Mouse (Mus musculus) forebrain, embryonic 16.5 days (tissue): Measurements from ENCODE around the gene Mmp9. TPM values are rescaled to one million over a fixed set of nuclear protein-coding genes. Genes with fewer than 3 reads are reported as not detected.

Experiments used
- ATAC-seq: fragments of 200-750 bp; cut with Nextera tagmentation; 2 replicates; pipeline ENCODE4 v1.8.0; 2017; ENCODE audit warnings: mild to moderate bottlenecking, moderate library complexity
- H3K27ac ChIP-seq: fragments of 300-500 bp; sonication (generic); 2 replicates; pipeline ENCODE4 v1.5.1; 2014; ENCODE audit warnings: low read length, control low read depth
- H3K27me3 ChIP-seq: fragments of 300-500 bp; sonication (generic); replicated peaks from 2 replicates; pipeline ENCODE4 v1.6.1; 2014; ENCODE audit warnings: low read length; ENCODE audit not compliant: control insufficient read depth, insufficient read depth
- H3K36me3 ChIP-seq: fragments of 300-500 bp; sonication (generic); 2 replicates; pipeline ENCODE4 v1.6.1; 2014; ENCODE audit not compliant: control insufficient read depth, insufficient read depth
- H3K4me1 ChIP-seq: fragments of 300-500 bp; sonication (generic); replicated peaks from 2 replicates; pipeline ENCODE4 v1.6.1; 2014; ENCODE audit warnings: low read length; ENCODE audit not compliant: control insufficient read depth, insufficient read depth
- H3K4me2 ChIP-seq: fragments of 300-500 bp; sonication (generic); 2 replicates; pipeline ENCODE4 v1.6.1; 2014; ENCODE audit warnings: mild to moderate bottlenecking, low read length, control low read depth
- H3K4me3 ChIP-seq: fragments of 300-500 bp; sonication (generic); replicated peaks from 2 replicates; pipeline ENCODE4 v1.5.1; 2014; ENCODE audit warnings: mild to moderate bottlenecking, low read length, control low read depth
- H3K9ac ChIP-seq: fragments of 300-500 bp; sonication (generic); replicated peaks from 2 replicates; pipeline ENCODE4 v1.6.1; 2014; ENCODE audit warnings: low read depth, low read length, control low read depth
- H3K9me3 ChIP-seq: fragments of 300-500 bp; sonication (generic); 2 replicates; pipeline ENCODE4 v1.6.1; 2016; ENCODE audit warnings: low read length; ENCODE audit not compliant: control insufficient read depth
- WGBS: fragments of 180-500 bp; shearing (Covaris S2); extraction: QIAGEN DNeasy Blood & Tissue Kit; methylation state at CpG from one replicate; pipeline ENCODE4 v1.1.7; 2014; 5-methylcytosine and 5-hydroxymethylcytosine counted together
- polyA plus RNA-seq: library from polyadenylated mRNA; unstranded; fragments of >200 nt; fragmentation: Nextera tagmentation; extraction: Ambion mirVana; gene quantifications from 2 replicates; pipeline ENCODE4 v1.2.1, GENCODE M21; 2015

Mmp9 gene
- polyA plus RNA-seq, 1 experiment from 2014 or later, result 20.6 TPM

GRCm38 (mm10) chr2:164968451-164968851, 27.9 kb downstream of the Mmp9 start:
- peak overlapping the region; percentile 54 for H3K27ac ChIP-seq
- H3K9ac ChIP-seq, result peak overlapping the region; percentile 62
- 0% methylated on average over 27 of the region's 29 CpGs for WGBS
- H3K4me2 ChIP-seq, result peak overlapping the region; percentile 84
- H3K9me3 ChIP-seq, result no peaks in the 10 kb centered on the region
- peak overlapping the region; percentile 51 for H3K4me3 ChIP-seq
- ATAC-seq, result no peak
- H3K4me1 ChIP-seq, result peaks cover 50% of the 10 kb centered on the region
- peaks cover 36% of the 10 kb centered on the region for H3K27me3 ChIP-seq
- H3K36me3 ChIP-seq, result no peaks in the 10 kb centered on the region

- Histone ChIP-seq H3K9ac (peak overlapping the region; percentile 42; the same call in 1 of the 2 replicates), H3K27ac (no peak overlapping the region), H3K4me2 (peak overlapping the region; percentile 84), H3K27me3 (peaks cover 36% of the 10 kb centered on the region), H3K36me3 (no peaks in the 10 kb centered on the region), H3K4me3 (peak overlapping the region; percentile 51), H3K4me1 (peaks cover 43% of the 10 kb centered on the region), H3K9me3 (no peaks in the 10 kb centered on the region)
- ATAC-seq, result no peak
- WGBS, result 1% methylated on average over 20 of the region's 21 CpGs
These were observed 28.8 kb downstream of the Mmp9 start for GRCm38 (mm10) chr2:164969348-164969781.

- peaks cover 36% of the 10 kb centered on the region for H3K27me3 ChIP-seq
- peaks cover 32% of the 10 kb centered on the region for H3K4me1 ChIP-seq
These were observed 30.1 kb downstream of the Mmp9 start for GRCm38 (mm10) chr2:164970631-164971196.

GRCm38 (mm10) chr2:164972646-164973045, 32.1 kb downstream of the Mmp9 start:
- Histone ChIP-seq H3K27me3 (peaks cover 29% of the 10 kb centered on the region), H3K4me2 (no peak overlapping the region), H3K4me1 (peaks cover 31% of the 10 kb centered on the region), H3K9ac (no peak overlapping the region), H3K36me3 (no peaks in the 10 kb centered on the region), H3K4me3 (no peak overlapping the region), H3K9me3 (no peaks in the 10 kb centered on the region), H3K27ac (no peak overlapping the region)
- ATAC-seq, result no peak
- 73% methylated on average over 5 of the region's 5 CpGs for WGBS

More at GRCm38 (mm10) chr2:164970631-164971196, 30.1 kb downstream of the Mmp9 start:
- Histone ChIP-seq H3K4me3 (peak overlapping the region; percentile 38), H3K9me3 (no peaks in the 10 kb centered on the region), H3K9ac (peak overlapping the region; percentile 52), H3K36me3 (no peaks in the 10 kb centered on the region), H3K4me2 (peak overlapping the region; percentile 84), H3K27ac (no peak overlapping the region)
- ATAC-seq, result peak; percentile 53
- WGBS, result under 1% methylated on average over 41 of the region's 42 CpGs

- H3K4me2 ChIP-seq, result no peak overlapping the region
- H3K36me3 ChIP-seq, result no peaks in the 10 kb centered on the region
- WGBS, result 71% methylated on average over 6 of the region's 6 CpGs
- H3K9ac ChIP-seq, result no peak overlapping the region
- no peaks in the 10 kb centered on the region for H3K9me3 ChIP-seq
- H3K4me3 ChIP-seq, result no peak overlapping the region
- H3K27ac ChIP-seq, result no peak overlapping the region
- peaks cover 8% of the 10 kb centered on the region for H3K27me3 ChIP-seq
- peaks cover 8% of the 10 kb centered on the region for H3K4me1 ChIP-seq
- ATAC-seq, result no peak
These were observed 35.0 kb downstream of the Mmp9 start for GRCm38 (mm10) chr2:164975611-164976010.

- Histone ChIP-seq H3K4me1 (no peaks in the 10 kb centered on the region), H3K27me3 (no peaks in the 10 kb centered on the region), H3K4me3 (no peak overlapping the region), H3K9ac (no peak overlapping the region), H3K36me3 (no peaks in the 10 kb centered on the region), H3K9me3 (no peaks in the 10 kb centered on the region), H3K27ac (no peak overlapping the region), H3K4me2 (no peak overlapping the region)
- ATAC-seq, result no peak
- WGBS, result 27% methylated on average over 7 of the region's 7 CpGs
These were observed 39.2 kb downstream of the Mmp9 start for GRCm38 (mm10) chr2:164979749-164980148.

GRCm38 (mm10) chr2:164985962-164986361, 45.4 kb downstream of the Mmp9 start:
- no peaks in the 10 kb centered on the region for H3K4me1 ChIP-seq
- 71% methylated on average over 6 of the region's 6 CpGs for WGBS
- no peak overlapping the region for H3K4me3 ChIP-seq
- no peaks in the 10 kb centered on the region for H3K36me3 ChIP-seq
- H3K9ac ChIP-seq, result no peak overlapping the region
- ATAC-seq, result no peak
- no peak overlapping the region for H3K4me2 ChIP-seq
- no peaks in the 10 kb centered on the region for H3K27me3 ChIP-seq
- H3K9me3 ChIP-seq, result no peaks in the 10 kb centered on the region
- no peak overlapping the region for H3K27ac ChIP-seq

GRCm38 (mm10) chr2:164986371-164987027, 45.9 kb downstream of the Mmp9 start:
- no peak for ATAC-seq
- no peaks in the 10 kb centered on the region for H3K36me3 ChIP-seq
- no peak overlapping the region for H3K4me2 ChIP-seq
- H3K9me3 ChIP-seq, result no peaks in the 10 kb centered on the region
- H3K9ac ChIP-seq, result no peak overlapping the region
- H3K27me3 ChIP-seq, result no peaks in the 10 kb centered on the region
- no peaks in the 10 kb centered on the region for H3K4me1 ChIP-seq
- WGBS, result 76% methylated on average over 14 of the region's 14 CpGs
- H3K4me3 ChIP-seq, result no peak overlapping the region
- H3K27ac ChIP-seq, result no peak overlapping the region

- H3K27ac ChIP-seq, result no peak overlapping the region
- 56% methylated on average over 13 of the region's 13 CpGs for WGBS
- no peak overlapping the region for H3K9ac ChIP-seq
- H3K4me3 ChIP-seq, result no peak overlapping the region
- H3K4me2 ChIP-seq, result no peak overlapping the region
- no peaks in the 10 kb centered on the region for H3K36me3 ChIP-seq
- no peaks in the 10 kb centered on the region for H3K4me1 ChIP-seq
- no peak for ATAC-seq
- H3K27me3 ChIP-seq, result no peaks in the 10 kb centered on the region
- H3K9me3 ChIP-seq, result no peaks in the 10 kb centered on the region
These were observed 48.2 kb downstream of the Mmp9 start for GRCm38 (mm10) chr2:164988777-164989176.
